Mouse (Mus musculus): Measurements from ENCODE around the gene Snx10. TPM values are rescaled to one million over a fixed set of nuclear protein-coding genes. Genes with fewer than 3 reads are reported as not detected.

Snx10 gene
- polyA plus RNA-seq, 1 experiment from 2014 or later = 19.2 TPM

DNA sequence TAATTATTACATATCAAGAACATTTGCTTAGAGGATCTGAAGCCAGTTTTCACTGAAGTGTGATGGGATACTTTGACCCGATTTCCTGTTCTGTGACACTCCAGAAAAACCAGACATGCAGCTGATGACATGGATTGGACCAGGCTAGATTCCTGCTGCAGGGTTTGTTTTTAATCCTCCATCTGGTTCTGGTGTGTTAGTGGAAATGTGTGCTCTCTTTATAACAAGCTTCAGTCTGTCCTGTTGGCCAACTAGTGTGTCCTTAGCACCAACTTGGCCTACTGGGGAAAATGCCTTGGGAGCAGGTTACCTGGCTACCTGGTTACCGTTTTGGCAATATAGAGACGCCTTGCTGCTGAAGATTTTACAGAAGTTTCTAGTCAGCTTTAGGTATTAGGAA, 63.6 kb downstream of the Snx10 start:
- 87% methylated on average over 3 of the region's 3 CpGs for WGBS
- no peak for ATAC-seq (ENCODE audit: low read depth)
- no peak overlapping the region for H3K27ac ChIP-seq (replicated peaks; ENCODE audit: low read depth, low read length)
- no peaks in the 10 kb centered on the region for H3K4me1 ChIP-seq (ENCODE audit: control insufficient read depth, insufficient read depth, low read length)
- no peaks in the 10 kb centered on the region for H3K9me3 ChIP-seq (ENCODE audit: control insufficient read depth, low read length)
- no peak overlapping the region for H3K4me2 ChIP-seq (ENCODE audit: low read depth, low read length)
- H3K27me3 ChIP-seq (replicated peaks; ENCODE audit: control insufficient read depth, insufficient read depth, low read length) = no peaks in the 10 kb centered on the region
- H3K9ac ChIP-seq (ENCODE audit: low read depth, low read length) = no peak overlapping the region
- no peaks in the 10 kb centered on the region for H3K36me3 ChIP-seq (ENCODE audit: control insufficient read depth, insufficient read depth, low read length)
- no peak for DNase-seq (ENCODE audit: low spot score)
- H3K4me3 ChIP-seq (ENCODE audit: low read depth, low read length) = no peak overlapping the region

DNA sequence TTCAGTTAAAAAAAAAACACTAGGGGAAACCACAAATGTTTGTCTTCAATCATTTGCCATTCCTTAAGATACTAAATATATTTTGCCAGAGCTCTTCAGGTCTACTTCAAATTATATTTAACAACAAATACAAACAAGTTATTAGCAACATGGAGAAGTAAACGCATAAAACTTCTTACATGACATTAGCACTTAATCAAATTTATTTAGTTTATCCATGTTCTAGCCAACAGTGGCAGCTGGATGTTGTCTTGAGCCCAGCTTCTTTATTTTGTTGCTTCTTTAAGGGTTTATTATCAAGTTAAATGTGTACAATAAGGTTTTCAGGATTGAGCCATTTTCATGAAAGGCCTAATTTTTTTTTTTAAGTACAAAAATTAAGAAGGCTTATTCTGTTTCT, 67.6 kb downstream of the Snx10 start:
- Histone ChIP-seq H3K36me3 (ENCODE audit: control insufficient read depth, insufficient read depth, low read length) (no peaks in the 10 kb centered on the region), H3K4me1 (ENCODE audit: control insufficient read depth, insufficient read depth, low read length) (no peaks in the 10 kb centered on the region), H3K9ac (ENCODE audit: low read depth, low read length) (no peak overlapping the region), H3K4me3 (ENCODE audit: low read depth, low read length) (no peak overlapping the region), H3K27me3 (replicated peaks; ENCODE audit: control insufficient read depth, insufficient read depth, low read length) (no peaks in the 10 kb centered on the region), H3K27ac (replicated peaks; ENCODE audit: low read depth, low read length) (no peak overlapping the region), H3K4me2 (ENCODE audit: low read depth, low read length) (no peak overlapping the region), H3K9me3 (ENCODE audit: control insufficient read depth, low read length) (no peaks in the 10 kb centered on the region)
- DNase-seq (ENCODE audit: low spot score) = no peak
- no peak for ATAC-seq (ENCODE audit: low read depth)
- 74% methylated on average over 1 of the region's 1 CpGs for WGBS

GRCm38 (mm10) chr6:51591844-51592243, 68.1 kb downstream of the Snx10 start:
- DNase-seq (ENCODE audit: low spot score) (no peak), ATAC-seq (ENCODE audit: low read depth) (no peak)
- Histone ChIP-seq H3K9me3 (ENCODE audit: control insufficient read depth, low read length) (no peaks in the 10 kb centered on the region), H3K4me2 (ENCODE audit: low read depth, low read length) (peak overlapping the region; percentile 76), H3K36me3 (ENCODE audit: control insufficient read depth, insufficient read depth, low read length) (no peaks in the 10 kb centered on the region), H3K4me3 (ENCODE audit: low read depth, low read length) (peak overlapping the region; percentile 53), H3K4me1 (ENCODE audit: control insufficient read depth, insufficient read depth, low read length) (no peaks in the 10 kb centered on the region), H3K27ac (replicated peaks; ENCODE audit: low read depth, low read length) (0 out of 2 replicates have a peak overlapping the region, but pooled peaks have one; percentile 68), H3K9ac (ENCODE audit: low read depth, low read length) (peak overlapping the region; percentile 63; the same call in 1 of the 2 replicates), H3K27me3 (replicated peaks; ENCODE audit: control insufficient read depth, insufficient read depth, low read length) (no peaks in the 10 kb centered on the region)
- WGBS = 30% methylated on average over 3 of the region's 3 CpGs

- DNase-seq (ENCODE audit: low spot score) (peak; percentile 89), ATAC-seq (ENCODE audit: low read depth) (peak; percentile 93)
- Histone ChIP-seq H3K9me3 (ENCODE audit: control insufficient read depth, low read length) (no peaks in the 10 kb centered on the region), H3K36me3 (ENCODE audit: control insufficient read depth, insufficient read depth, low read length) (no peaks in the 10 kb centered on the region), H3K4me1 (ENCODE audit: control insufficient read depth, insufficient read depth, low read length) (no peaks in the 10 kb centered on the region), H3K4me3 (ENCODE audit: low read depth, low read length) (peak overlapping the region; percentile 53), H3K9ac (ENCODE audit: low read depth, low read length) (peak overlapping the region; percentile 63), H3K4me2 (ENCODE audit: low read depth, low read length) (peak overlapping the region; percentile 76), H3K27ac (replicated peaks; ENCODE audit: low read depth, low read length) (peak overlapping the region; percentile 68), H3K27me3 (replicated peaks; ENCODE audit: control insufficient read depth, insufficient read depth, low read length) (no peaks in the 10 kb centered on the region)
- 5% methylated on average over 42 of the region's 45 CpGs for whole genome bisulfite sequencing
These were observed 68.8 kb downstream of the Snx10 start for GRCm38 (mm10) chr6:51592356-51593115.

GRCm38 (mm10) chr6:51593446-51594035, 69.8 kb downstream of the Snx10 start:
- no peak for DNase-seq (ENCODE audit: low spot score)
- no peak for ATAC-seq (ENCODE audit: low read depth)
- Histone ChIP-seq H3K27me3 (replicated peaks; ENCODE audit: control insufficient read depth, insufficient read depth, low read length) (no peaks in the 10 kb centered on the region), H3K4me2 (ENCODE audit: low read depth, low read length) (no peak overlapping the region), H3K9ac (ENCODE audit: low read depth, low read length) (no peak overlapping the region), H3K4me3 (ENCODE audit: low read depth, low read length) (no peak overlapping the region), H3K36me3 (ENCODE audit: control insufficient read depth, insufficient read depth, low read length) (no peaks in the 10 kb centered on the region), H3K27ac (replicated peaks; ENCODE audit: low read depth, low read length) (no peak overlapping the region; the same call in 1 of the 2 replicates), H3K9me3 (ENCODE audit: control insufficient read depth, low read length) (no peaks in the 10 kb centered on the region), H3K4me1 (ENCODE audit: control insufficient read depth, insufficient read depth, low read length) (no peaks in the 10 kb centered on the region)
- WGBS = 67% methylated on average over 10 of the region's 10 CpGs

GRCm38 (mm10) chr6:51594516-51594915, 70.8 kb downstream of the Snx10 start:
- 58% methylated on average over 4 of the region's 4 CpGs for WGBS
- no peak for DNase-seq (ENCODE audit: low spot score)
- no peak for ATAC-seq (ENCODE audit: low read depth)
- no peaks in the 10 kb centered on the region for H3K9me3 ChIP-seq (ENCODE audit: control insufficient read depth, low read length)
- no peak overlapping the region for H3K4me3 ChIP-seq (ENCODE audit: low read depth, low read length)
- H3K36me3 ChIP-seq (ENCODE audit: control insufficient read depth, insufficient read depth, low read length) = no peaks in the 10 kb centered on the region
- no peak overlapping the region; the same call in 1 of the 2 replicates for H3K27ac ChIP-seq (replicated peaks; ENCODE audit: low read depth, low read length)
- no peaks in the 10 kb centered on the region for H3K27me3 ChIP-seq (replicated peaks; ENCODE audit: control insufficient read depth, insufficient read depth, low read length)
- H3K9ac ChIP-seq (ENCODE audit: low read depth, low read length) = no peak overlapping the region
- H3K4me2 ChIP-seq (ENCODE audit: low read depth, low read length) = no peak overlapping the region
- H3K4me1 ChIP-seq (ENCODE audit: control insufficient read depth, insufficient read depth, low read length) = no peaks in the 10 kb centered on the region

GRCm38 (mm10) chr6:51598058-51598457, 74.4 kb downstream of the Snx10 start:
- Histone ChIP-seq H3K27ac (replicated peaks; ENCODE audit: low read depth, low read length) (no peak overlapping the region), H3K36me3 (ENCODE audit: control insufficient read depth, insufficient read depth, low read length) (no peaks in the 10 kb centered on the region), H3K4me3 (ENCODE audit: low read depth, low read length) (no peak overlapping the region), H3K9ac (ENCODE audit: low read depth, low read length) (no peak overlapping the region), H3K9me3 (ENCODE audit: control insufficient read depth, low read length) (no peaks in the 10 kb centered on the region), H3K27me3 (replicated peaks; ENCODE audit: control insufficient read depth, insufficient read depth, low read length) (no peaks in the 10 kb centered on the region), H3K4me1 (ENCODE audit: control insufficient read depth, insufficient read depth, low read length) (no peaks in the 10 kb centered on the region), H3K4me2 (ENCODE audit: low read depth, low read length) (no peak overlapping the region)
- DNase-seq (ENCODE audit: low spot score) (no peak), ATAC-seq (ENCODE audit: low read depth) (no peak)
- 55% methylated on average over 7 of the region's 7 CpGs for WGBS

DNA sequence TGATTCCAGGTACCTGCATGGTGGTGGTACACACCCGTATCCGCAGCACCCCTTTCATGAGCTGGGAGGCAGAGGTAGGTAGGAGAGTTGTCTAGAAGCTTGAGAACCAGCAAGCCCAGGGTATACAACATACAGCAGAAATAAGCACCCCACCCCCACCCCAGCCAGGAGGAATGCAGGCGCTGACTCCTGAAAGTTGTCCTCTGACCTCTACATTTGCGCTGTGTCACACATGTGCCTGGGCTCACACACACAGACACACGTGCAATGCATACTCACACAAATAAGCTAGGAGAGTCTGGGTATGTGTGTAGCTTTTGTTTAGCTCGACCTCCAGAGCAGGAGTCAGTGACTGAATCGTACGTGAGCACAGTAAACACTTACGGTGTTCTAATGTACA, 76.7 kb downstream of the Snx10 start:
- Histone ChIP-seq H3K4me3 (ENCODE audit: low read depth, low read length) (no peak overlapping the region), H3K9ac (ENCODE audit: low read depth, low read length) (no peak overlapping the region), H3K36me3 (ENCODE audit: control insufficient read depth, insufficient read depth, low read length) (no peaks in the 10 kb centered on the region), H3K4me1 (ENCODE audit: control insufficient read depth, insufficient read depth, low read length) (no peaks in the 10 kb centered on the region), H3K4me2 (ENCODE audit: low read depth, low read length) (no peak overlapping the region), H3K9me3 (ENCODE audit: control insufficient read depth, low read length) (no peaks in the 10 kb centered on the region), H3K27me3 (replicated peaks; ENCODE audit: control insufficient read depth, insufficient read depth, low read length) (no peaks in the 10 kb centered on the region), H3K27ac (replicated peaks; ENCODE audit: low read depth, low read length) (no peak overlapping the region)
- WGBS = 72% methylated on average over 9 of the region's 9 CpGs
- DNase-seq (ENCODE audit: low spot score) (no peak), ATAC-seq (ENCODE audit: low read depth) (no peak)

DNA sequence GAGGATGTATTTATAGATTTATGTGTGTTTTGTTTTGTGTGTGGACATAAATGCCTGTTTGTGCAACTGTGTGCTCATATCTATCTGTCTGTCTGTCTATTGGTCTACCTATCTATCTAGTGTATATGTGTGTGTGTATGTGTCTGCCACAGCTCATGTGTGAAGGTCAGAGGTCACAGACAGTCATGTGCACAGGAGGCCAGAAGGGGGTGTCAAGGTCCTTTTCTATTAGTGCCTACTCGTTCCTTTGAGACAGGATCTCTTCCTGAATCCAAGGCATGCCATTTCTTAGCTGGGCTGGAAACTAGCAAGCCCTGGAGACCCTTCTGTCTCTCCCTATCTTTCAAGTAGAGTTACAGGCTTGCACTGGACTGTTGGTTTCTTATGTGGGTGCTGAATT, 78.6 kb downstream of the Snx10 start:
- H3K4me3 ChIP-seq (ENCODE audit: low read depth, low read length) = no peak overlapping the region
- no peaks in the 10 kb centered on the region for H3K4me1 ChIP-seq (ENCODE audit: control insufficient read depth, insufficient read depth, low read length)
- no peak overlapping the region for H3K4me2 ChIP-seq (ENCODE audit: low read depth, low read length)
- no peak overlapping the region for H3K9ac ChIP-seq (ENCODE audit: low read depth, low read length)
- no peak overlapping the region for H3K27ac ChIP-seq (replicated peaks; ENCODE audit: low read depth, low read length)
- DNase-seq (ENCODE audit: low spot score) = no peak
- no peak for ATAC-seq (ENCODE audit: low read depth)
- H3K9me3 ChIP-seq (ENCODE audit: control insufficient read depth, low read length) = no peaks in the 10 kb centered on the region
- no peaks in the 10 kb centered on the region for H3K36me3 ChIP-seq (ENCODE audit: control insufficient read depth, insufficient read depth, low read length)
- 59% methylated on average over 1 of the region's 1 CpGs for WGBS
- no peaks in the 10 kb centered on the region for H3K27me3 ChIP-seq (replicated peaks; ENCODE audit: control insufficient read depth, insufficient read depth, low read length)

Data from embryonic facial prominence, embryonic 14.5 days (tissue).